Mouse (Mus musculus): Measurements from ENCODE around the gene Fam171a1.

DNA sequence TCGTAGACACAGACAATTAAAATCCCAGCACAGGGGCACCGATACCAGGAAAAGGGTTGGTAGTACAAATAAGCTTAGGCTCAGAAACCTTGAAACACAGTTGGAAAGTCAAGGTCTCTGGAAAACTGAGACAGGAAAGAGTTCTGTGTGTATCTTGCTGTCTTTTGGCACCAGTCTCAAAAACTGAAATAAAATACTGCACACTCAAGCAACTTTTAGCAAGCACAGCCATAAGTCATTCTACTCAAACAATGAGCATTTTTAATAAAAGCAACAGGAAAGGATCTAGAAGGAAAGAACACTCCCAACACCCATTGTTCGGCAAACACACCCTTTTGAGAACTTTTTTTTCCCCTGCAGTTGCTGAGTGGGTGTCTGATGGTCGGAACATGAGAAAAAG is at the start of gene Fam171a1:
- TF ChIP-seq CTCF (IDR thresholded peaks at IDR 0.05; ENCODE audit: low read depth) (no peak), EP300 (optimal IDR thresholded peaks at IDR 0.05) (no peak)
